Mouse (Mus musculus): ENCODE measurements around the gene Emx1.

Emx1 gene

DNA sequence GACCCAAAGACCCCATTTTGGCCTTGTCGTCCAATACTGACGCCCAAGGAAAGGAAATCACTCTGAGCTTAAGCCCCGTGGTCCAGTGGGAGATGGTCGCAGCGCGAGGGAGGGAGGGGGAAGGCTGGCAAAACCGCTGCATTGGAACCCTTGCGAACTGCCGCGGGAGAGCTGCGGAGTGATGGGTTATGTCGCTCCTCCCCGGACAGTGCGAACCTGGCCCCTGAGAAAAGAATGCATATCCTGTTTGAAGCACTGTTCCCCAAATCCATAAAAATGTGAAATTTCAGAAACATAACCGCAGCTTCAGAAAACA is 536 bp upstream of the Emx1 start:
- in situ Hi-C loops (cut with MboI; ENCODE audit: unreplicated experiment in 2 of 2), result no loop called here

DNA sequence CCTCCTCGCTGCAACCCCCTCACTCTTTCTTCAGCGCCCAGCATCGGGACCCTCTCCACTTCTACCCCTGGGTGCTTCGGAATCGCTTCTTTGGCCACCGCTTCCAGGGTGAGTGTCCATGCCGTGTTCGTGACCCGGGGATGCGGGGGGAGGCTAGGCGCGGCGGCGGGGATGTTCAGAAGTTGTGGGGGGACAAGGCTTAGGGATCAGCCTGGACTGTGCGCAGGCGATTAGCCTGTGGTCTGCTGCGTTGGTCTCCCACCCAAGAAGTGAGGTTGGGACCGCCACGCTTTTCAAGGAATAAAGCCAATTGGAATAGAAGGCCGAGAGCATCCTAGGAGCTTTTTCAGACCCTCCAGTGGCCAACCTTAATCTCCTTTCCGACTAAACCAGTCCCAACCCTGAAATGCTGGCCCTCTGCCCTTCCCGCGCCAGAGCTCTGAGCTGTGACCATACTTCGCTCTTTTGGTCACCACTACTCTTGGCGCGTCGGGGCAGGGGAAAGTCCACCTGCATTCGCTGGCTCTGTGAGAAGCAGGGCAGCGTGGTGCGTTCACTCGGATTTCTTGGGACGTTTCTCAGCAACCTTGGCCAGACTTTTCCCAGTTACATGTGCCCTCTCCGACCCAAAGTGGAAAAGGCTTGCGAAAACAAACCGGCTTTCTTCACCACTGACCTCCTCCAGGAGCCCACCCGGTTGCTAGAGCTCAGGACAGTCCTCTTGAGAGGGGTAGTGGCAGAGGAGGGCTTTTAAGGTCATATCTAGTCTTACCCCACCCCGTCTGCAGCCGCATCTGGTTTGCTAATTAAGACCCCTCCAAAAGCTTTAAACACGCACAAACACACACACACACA is 1.2 kb downstream of the Emx1 start:
- in situ Hi-C loops (cut with MboI; ENCODE audit: unreplicated experiment in 2 of 2), result no loop called here

DNA sequence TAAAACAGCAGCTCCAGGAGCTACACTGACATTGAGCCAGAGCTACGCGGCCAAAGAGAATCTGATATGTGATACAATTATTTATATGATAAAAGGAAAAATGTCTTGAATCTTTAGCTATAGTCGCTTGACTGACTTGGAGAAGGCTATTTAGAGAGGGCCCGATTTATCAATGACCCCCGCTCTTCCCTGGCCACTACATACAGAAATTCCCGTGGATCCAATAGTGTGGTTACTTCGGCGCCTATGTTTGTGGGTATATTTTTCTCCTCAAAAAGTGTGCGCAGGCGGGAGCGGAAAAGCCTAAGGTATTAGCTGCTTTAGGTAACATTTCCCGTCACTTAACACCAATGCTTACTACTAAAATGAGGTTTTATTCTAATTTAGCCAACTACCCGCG is 2.1 kb downstream of the Emx1 start:
- in situ Hi-C loops (cut with MboI; ENCODE audit: unreplicated experiment in 2 of 2), result no loop called here

DNA sequence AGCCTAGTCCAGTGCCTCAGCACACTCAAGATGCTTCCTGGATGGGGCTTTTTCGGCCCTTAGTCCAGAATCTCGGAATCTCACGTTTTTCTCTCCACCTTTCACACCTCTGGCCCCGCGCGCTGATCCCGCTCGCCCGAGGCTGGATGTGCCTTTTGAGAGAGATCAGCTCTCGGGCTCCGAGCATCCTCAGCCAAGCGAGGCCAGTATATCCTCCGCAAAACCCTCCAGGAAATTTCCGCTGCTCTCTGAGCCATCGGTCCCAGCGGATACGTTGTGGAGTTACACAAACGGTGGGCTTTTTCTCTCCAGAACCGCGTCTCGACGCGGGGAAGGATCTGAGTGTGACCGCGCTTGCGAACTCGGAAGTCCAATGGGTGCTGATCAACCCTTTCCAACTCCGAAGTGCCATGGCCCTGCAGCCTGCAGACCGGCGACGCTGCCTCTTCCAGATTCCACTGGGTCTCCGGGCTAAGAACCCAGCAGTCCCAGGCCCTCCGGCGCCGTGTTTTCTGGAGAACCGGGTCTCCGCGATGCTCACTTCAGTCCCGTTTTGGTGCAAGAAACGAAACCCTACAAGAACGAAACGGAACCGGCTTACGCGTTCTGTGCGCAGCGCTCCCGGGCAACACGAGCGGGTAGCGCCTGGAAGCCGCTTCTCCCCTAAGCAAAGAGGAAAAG is 2.8 kb downstream of the Emx1 start:
- in situ Hi-C loops (cut with MboI; ENCODE audit: unreplicated experiment in 2 of 2), result no loop called here

DNA sequence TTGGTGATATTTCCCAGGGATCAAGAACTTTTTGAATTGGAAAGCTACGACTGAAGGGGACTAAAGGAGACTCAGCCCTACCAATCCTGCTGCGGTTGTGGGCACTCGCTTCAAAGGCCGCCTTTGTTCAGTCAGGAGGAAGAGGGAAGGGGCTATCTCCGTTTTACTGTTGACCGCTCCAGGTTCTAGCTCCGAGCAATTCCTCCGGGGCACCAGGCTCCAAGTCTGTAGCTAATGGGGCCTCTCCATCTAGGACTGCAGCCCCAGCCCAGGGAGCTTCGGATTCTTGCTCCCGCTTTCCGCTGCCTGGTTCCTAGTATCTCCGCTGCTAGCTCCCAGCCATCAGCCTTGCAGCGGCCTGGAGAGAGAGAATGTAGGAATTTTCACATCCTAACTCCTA is 3.4 kb downstream of the Emx1 start:
- in situ Hi-C loops (cut with MboI; ENCODE audit: unreplicated experiment in 2 of 2), result no loop called here

DNA sequence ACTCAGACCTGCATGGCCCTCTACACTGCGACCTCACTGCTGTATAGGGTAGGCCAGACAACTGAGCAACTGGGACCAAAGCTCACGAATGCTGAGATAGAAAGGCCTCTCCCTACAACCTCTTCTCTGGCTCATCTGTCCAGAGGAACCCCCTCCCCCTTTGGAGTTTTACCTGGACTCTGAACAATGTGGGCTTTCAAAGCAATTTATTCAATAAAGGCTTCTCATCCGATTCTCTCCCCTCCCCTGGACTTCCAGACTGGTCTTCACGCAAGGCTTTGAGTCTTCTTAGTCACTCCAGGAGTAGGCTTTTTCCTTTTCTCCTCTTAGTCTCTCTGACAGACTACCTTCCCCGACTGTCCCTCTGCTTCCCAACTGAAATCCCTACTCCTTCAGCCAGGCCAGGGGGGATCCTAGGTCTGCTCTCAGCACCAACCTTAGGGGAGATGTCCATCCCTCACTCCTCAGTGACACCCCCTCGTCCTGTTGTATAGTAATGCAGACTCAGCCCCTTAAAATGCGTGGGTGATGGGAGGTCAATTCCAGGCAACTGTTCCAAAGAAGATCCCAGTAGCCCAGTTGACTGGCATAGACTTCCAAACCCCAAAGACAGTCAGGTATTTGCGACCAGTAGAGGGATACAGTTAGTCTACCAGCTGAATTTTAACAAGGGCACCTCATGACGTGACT is 4.7 kb downstream of the Emx1 start:
- in situ Hi-C loops (cut with MboI; ENCODE audit: unreplicated experiment in 2 of 2), result no loop called here

DNA sequence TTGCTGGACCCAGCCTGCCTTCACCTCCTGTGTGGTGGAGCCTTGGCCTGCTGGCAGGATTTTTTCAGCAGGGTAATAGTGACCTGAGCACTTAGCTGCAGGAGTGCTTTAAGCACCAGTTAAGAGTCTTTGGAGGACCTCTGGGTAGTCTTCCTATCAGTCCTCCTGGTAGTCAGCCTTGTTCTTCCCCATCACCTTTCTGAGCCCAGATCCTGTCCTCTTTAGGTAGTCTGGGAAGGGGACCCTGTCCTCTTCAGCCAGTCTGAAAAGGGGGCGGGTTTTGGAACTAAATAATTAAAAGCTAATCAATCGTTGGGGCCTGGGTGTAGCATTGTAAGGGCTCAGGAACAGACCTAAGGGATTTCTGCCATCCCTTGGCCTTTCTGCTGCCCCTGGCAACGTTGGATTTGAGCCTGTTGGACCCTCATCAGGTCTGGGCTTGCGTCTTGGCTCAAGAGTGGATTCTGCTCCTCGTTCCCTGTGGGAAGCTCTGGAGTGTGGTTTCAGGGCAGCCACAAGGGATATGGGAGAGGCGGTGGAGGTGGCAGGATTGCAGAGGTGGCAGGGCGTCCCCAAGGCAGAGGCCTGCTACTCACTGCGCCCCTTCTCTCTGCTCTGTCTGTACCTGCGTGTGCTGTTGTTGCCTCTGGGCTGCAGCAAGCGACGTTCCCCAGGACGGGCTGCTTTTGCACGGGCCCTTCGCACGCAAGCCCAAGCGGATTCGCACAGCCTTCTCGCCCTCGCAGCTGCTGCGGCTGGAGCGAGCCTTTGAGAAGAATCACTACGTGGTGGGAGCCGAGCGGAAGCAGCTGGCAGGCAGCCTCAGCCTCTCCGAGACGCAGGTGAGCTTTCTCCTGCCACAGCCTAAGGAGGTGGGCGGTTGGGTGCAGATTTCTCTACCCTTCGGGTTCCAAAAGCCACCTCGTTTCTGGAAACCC is 6.4 kb downstream of the Emx1 start:
- in situ Hi-C loops (cut with MboI; ENCODE audit: unreplicated experiment in 2 of 2), result no loop called here

DNA sequence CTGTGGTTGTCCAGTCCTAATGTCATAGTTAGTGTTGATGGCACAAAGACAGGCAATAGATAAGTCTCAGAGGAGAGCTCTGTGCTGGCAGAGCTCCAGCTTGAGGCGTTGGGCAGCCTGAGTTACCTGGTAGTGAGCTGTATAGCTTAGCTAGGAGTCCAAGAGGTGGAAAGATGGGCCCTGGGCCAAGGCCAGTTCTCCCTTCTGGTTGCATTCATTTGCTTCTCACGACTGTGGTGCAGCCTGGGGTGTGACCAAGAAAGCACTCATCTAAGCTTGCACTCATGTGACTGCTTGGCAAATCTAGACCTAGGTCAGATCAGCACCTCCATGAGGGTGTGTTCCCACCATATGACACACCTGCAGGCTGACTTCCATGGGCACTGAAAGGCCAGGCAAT is 10.7 kb downstream of the Emx1 start:
- in situ Hi-C loops (cut with MboI; ENCODE audit: unreplicated experiment in 2 of 2), result no loop called here

DNA sequence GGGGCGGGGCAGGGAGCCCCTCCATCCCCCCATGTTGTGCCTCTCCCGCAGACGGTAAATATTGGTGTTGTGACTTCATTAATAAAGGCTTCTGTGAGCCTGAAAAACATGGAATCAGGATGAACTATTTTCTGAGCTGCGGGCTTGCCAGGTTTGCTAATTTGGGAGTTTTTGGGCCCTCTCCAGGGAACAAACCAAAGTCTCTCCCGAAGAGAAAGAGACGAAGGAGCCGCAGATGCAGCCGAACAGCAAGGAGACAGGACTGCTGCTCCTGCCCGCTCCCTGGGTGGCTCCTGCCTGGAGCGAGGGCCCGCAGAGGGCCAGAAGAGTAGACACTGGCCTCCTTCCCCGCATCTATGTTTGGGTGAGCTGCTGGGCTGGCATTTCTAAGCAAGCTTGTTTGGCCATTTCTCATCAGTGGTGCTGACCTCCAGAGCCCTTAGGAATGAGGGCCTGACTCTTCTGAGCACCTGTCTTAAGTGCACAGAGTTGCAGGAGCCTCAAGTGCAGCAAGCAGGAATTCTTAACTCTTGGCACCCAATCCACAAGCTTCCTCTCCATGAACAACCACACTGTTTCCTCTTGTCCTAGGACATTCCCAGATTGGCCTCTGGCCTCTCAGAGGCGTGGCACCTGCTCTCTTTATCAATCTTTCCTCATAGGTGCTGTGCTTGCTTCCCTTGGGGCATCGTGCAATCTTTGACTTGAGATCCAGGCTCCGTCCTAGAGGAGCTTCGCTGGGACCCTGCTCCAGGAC is 19.1 kb downstream of the Emx1 start:
- in situ Hi-C loops (cut with MboI; ENCODE audit: unreplicated experiment in 2 of 2), result no loop called here

DNA sequence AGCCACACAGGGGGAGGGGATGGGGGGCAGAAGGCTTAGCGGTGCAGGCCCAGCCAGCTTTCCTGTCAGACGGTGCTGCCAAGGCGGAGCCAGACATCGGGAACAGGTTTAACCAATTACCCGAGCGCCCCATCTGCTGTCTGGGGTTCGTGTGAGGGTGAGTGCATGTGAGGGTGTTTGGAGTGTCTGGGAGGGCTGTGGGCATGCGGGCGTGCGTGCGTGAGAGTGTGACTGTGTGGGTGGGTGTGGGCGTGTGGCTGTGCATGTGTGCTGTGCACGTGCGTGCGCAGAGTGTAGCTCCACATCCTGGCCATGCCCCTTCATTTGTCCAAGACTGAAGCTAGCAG is 19.7 kb downstream of the Emx1 start:
- in situ Hi-C loops (cut with MboI; ENCODE audit: unreplicated experiment in 2 of 2), result no loop called here

DNA sequence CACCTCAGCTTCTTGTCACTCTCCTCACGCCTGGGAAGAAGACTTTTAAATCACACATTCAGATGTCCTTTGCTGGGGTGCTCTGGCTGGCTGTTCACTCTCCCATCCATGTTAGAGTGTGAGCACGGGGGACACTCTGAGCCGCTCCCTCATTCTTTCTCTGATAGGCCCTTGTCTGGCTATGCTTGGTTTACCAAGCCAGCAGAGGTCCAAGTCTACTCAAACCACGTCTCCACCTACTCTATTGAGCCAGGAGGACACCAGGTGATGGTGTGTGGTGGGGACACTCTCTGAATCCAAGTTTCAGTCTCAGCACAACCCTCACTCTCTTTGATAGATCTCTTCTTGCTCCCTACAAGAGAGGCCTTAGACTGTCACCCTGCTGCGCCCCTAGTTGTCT is 20.1 kb downstream of the Emx1 start:
- in situ Hi-C loops (cut with MboI; ENCODE audit: unreplicated experiment in 2 of 2), result no loop called here

DNA sequence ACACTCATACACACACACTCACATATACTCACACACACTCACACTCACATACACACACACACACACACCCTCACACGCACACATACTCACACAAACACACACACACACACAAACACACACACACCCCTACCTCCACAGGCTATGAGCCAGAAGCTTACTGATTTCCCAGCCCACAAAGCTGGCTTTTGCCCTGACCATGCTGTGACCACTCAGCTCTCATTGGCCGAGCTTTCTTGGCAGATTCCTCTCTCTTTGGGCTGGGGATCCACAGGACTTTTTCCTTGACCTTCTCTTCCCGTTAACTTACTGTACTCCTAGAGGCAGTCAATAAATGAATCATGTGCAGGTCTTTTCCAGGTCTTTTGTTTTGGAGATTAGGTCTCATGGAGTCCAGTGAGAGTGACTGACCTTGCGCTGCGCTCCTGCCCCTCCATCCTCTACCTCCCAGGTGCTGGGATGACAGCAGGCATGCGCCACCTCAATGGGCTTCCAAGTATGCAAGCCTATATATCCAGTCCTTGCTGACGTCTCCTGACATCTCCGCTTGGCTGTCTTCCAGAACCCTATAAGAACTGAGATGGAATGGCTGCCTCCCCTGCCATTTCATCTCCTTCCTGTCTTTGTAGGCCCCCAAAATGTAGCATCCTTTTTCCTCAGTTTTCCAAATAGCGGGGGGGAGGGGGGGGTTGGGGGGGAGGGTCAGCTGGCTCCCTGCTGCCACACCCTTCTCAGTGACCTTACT is 22.2 kb downstream of the Emx1 start:
- in situ Hi-C loops (cut with MboI; ENCODE audit: unreplicated experiment in 2 of 2), result no loop called here

DNA sequence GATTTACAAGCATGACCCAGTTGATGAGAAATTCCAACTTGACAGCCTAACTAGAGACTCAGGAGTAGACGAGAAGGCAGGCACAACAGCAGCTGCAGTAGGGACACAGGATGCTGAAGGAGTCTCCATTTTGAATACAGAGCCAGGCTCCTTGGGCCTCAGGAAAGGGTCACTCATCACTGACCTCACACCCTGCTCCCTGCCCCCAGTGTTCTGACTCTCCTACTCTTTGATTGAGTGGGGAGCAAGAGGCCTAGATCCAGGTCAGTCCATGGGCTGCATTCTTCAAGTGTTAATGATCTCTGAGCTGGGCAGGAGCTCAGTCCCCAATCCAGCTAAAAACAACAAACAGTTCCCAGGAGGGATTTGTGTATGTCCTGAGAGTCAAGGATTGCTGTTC is 23.4 kb downstream of the Emx1 start:
- in situ Hi-C loops (cut with MboI; ENCODE audit: unreplicated experiment in 2 of 2), result no loop called here

DNA sequence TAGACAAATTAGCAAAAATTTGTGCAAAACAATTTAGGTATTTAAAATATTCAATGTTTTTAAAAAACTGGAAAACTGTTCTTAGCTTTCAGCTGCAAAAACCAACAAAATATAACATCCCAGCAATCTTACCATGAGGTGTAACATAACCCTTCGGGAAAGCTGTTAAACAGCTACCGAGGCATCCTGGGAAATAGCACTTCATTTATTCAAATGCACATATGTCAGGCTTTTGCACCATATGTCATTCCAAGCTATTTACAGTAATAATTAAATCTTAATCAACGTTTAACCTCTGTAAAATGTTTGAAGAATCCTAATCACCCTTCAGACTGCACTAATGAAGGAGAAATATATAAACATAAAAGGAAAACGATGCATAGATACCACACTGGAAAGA is 31.0 kb downstream of the Emx1 start:
- in situ Hi-C loops (cut with MboI; ENCODE audit: unreplicated experiment in 2 of 2), result no loop called here

DNA sequence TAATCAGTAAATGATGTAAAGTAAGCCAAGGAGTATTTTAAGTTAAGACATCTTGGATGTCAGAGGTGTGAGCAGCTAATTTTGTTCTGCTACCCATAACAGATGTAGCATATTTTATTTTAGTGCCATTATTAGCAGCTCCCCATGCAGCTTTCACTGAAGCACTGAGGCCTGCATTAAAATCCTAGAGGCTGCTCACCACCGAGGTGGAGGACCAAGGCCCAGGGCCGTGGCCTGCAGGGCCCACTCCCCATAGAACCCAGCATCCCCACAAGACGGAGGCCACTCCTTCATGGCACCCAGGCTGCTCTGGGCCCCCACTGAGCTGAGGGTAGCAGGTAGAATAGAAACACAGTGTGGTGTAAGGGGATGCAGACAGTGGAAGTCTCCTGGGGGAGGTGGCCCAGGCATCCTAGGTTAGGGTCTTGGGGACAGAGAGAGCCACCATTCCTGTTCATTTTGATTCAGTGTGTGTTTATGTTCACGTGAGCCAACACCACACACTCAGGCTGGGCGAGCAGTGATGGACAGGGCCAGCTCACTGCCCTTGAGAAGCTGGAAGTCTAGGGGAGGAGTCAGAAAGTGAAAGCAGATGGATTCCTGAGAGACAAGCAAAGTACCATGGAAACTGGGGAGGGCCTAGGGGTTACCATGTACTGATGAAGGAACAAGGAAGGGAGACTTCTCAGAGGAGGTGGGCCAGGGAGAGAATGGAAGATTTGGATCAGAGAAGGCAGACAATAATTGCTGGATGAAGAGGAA is 31.6 kb downstream of the Emx1 start:
- in situ Hi-C loops (cut with MboI; ENCODE audit: unreplicated experiment in 2 of 2), result no loop called here

DNA sequence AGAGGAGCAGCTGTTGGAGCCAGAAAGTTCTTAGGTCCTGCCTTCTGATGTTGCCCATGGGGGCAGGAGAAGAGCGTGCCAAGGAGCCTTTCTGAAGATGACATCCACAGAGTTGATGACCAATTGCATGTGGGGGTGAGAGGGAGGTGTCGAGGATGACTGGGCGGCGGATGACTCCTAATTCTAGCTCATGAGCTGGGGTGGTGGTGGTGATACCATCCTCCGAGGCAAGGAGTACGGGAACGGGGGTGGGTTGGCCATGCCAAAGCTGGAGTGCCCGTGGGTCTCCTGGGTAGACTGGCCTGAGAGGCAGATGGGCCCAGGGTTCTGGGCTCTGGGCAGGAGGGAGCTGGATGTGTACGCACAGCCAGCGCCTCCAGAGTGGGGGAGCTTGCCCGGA is 32.5 kb downstream of the Emx1 start:
- in situ Hi-C loops (cut with MboI; ENCODE audit: unreplicated experiment in 2 of 2), result no loop called here

DNA sequence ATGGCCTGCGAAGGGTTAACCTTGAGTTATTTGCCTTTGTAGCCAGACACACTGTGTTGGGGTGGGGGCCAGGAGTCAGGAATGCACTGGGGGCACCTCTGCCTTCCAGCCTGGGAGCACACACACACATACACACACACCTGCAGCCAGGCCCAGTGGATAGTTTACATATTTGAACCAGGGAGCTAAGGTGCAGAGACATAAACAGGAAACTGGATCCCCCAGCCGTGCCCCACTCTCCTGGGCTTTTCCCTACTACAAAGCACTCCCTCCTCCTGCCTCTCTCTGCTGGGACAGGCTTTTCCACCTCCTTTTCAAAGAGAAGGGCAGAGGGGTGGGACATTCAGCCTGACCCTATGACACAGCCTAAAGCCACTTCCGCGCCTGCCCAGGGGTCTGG is 33.7 kb downstream of the Emx1 start:
- in situ Hi-C loops (cut with MboI; ENCODE audit: unreplicated experiment in 2 of 2), result no loop called here

DNA sequence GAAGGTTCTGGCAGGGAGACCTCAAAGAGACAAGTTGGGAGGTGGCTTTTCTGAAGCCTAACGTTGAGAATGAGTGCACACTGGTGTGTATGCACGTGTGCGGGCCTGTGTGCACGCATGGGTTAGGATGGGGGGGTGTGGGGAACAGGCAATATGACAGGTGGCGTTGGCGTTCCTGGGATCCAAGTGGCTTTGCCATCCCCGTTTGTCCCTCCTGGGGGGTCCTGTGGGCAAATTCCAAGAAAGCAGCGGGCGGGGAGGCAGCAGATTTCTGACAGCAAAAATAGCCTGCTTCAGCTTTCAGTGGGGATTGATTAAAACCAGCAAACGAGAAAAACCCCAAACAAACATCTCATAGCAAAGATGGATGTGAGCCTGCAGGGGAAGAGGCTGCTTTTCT is 35.3 kb downstream of the Emx1 start:
- in situ Hi-C loops (cut with MboI; ENCODE audit: unreplicated experiment in 2 of 2), result no loop called here
